Mouse (Mus musculus): ENCODE measurements around the gene Dnah7a.

- TF ChIP-seq CHD2 (IDR thresholded peaks at IDR 0.05; ENCODE audit: low read depth, low read length) (no peak), ZNF384 (IDR thresholded peaks at IDR 0.05; ENCODE audit: low read depth, low read length) (no peak), MAFK (IDR thresholded peaks at IDR 0.05; ENCODE audit: insufficient read depth, low read depth, low read length) (no peak), HCFC1 (IDR thresholded peaks at IDR 0.05; ENCODE audit: borderline replicate concordance, insufficient read depth, low read length) (no peak), ZC3H11A (IDR thresholded peaks at IDR 0.05; ENCODE audit: borderline replicate concordance, low read depth, low read length) (no peak)
These were observed 42.0 kb upstream of the Dnah7a start for GRCm38 (mm10) chr1:53748571-53748970.
